Mouse (Mus musculus) hindbrain, embryonic 13.5 days (tissue): ENCODE measurements around the gene Capn8. TPM values are rescaled to one million over a fixed set of nuclear protein-coding genes. Genes with fewer than 3 reads are reported as not detected.

Source experiments
- ATAC-seq: fragments of 200-750 bp; cut with Nextera tagmentation; 2 replicates; pipeline ENCODE4 v1.8.0; 2017; ENCODE audit warnings: moderate TSS enrichment; ENCODE audit not compliant: low FRiP score
- H3K27ac ChIP-seq: fragments of 300-500 bp; sonication (generic); 2 replicates; pipeline ENCODE4 v1.5.1; 2015; ENCODE audit warnings: inconsistent platforms, mild to moderate bottlenecking, moderate library complexity
- H3K27me3 ChIP-seq: fragments of 300-500 bp; sonication (generic); 2 replicates; pipeline ENCODE4 v1.6.1; 2015; ENCODE audit warnings: mild to moderate bottlenecking, inconsistent platforms
- H3K36me3 ChIP-seq: fragments of 300-500 bp; sonication (generic); 2 replicates; pipeline ENCODE4 v1.6.1; 2015; ENCODE audit warnings: mild to moderate bottlenecking, inconsistent platforms
- H3K4me1 ChIP-seq: fragments of 300-500 bp; sonication (generic); replicated peaks from 2 replicates; pipeline ENCODE4 v1.6.1; 2015; ENCODE audit warnings: inconsistent platforms
- H3K4me2 ChIP-seq: fragments of 300-500 bp; sonication (generic); 2 replicates; pipeline ENCODE4 v1.6.1; 2015; ENCODE audit warnings: inconsistent platforms, mild to moderate bottlenecking, moderate library complexity
- H3K4me3 ChIP-seq: fragments of 300-500 bp; sonication (generic); 2 replicates; pipeline ENCODE4 v1.5.1; 2015; ENCODE audit warnings: mild to moderate bottlenecking, inconsistent platforms
- H3K9ac ChIP-seq: fragments of 300-500 bp; sonication (generic); 2 replicates; pipeline ENCODE4 v1.6.1; 2015; ENCODE audit warnings: mild to moderate bottlenecking, inconsistent platforms
- H3K9me3 ChIP-seq: fragments of 300-500 bp; sonication (generic); 2 replicates; pipeline ENCODE4 v1.6.1; 2016; ENCODE audit warnings: inconsistent platforms
- WGBS: fragments of 180-500 bp; shearing (Covaris S2); methylation state at CpG from one replicate; pipeline ENCODE4 v1.1.7; 2015; 5-methylcytosine and 5-hydroxymethylcytosine counted together
- polyA plus RNA-seq: library from polyadenylated mRNA; unstranded; fragments of >200 nt; fragmentation: Nextera tagmentation; extraction: Ambion mirVana; gene quantifications from 2 replicates; pipeline ENCODE4 v1.2.1, GENCODE M21; 2015

The Capn8 gene
- polyA plus RNA-seq, 1 experiment from 2014 or later = 0.10 TPM

DNA sequence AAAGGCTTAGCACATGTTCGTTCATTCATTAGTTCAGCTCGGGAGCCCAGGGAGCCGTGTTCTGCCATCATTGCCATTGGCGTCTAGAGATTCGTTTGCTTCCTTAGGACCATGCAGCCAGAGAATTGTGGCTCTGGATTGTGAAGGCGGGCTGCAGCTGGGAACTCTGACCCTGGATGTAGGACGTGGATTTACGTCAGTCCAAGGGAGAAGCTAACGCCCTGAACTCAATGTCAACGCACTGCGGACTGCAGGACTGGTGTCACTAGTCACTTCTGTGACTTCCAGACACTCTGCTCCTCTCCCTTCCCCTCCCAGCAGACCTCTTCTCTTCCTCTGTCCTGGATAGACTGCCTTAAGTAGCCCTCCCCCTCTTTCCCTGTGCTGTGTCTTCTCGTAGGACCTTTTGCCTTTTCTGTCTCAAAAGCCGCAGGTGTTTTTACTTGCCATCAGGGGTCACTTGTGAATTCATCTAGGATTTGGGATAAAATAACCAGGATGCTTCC is 37.5 kb upstream of the Capn8 start:
- Histone ChIP-seq H3K4me3 (no peak overlapping the region), H3K4me1 (peaks cover 20% of the 10 kb centered on the region), H3K27ac (no peak overlapping the region), H3K27me3 (peaks cover 18% of the 10 kb centered on the region), H3K36me3 (no peaks in the 10 kb centered on the region), H3K9me3 (no peaks in the 10 kb centered on the region), H3K4me2 (no peak overlapping the region), H3K9ac (no peak overlapping the region)
- 49% methylated on average over 13 of the region's 13 CpGs for WGBS
- ATAC-seq = no peak

GRCm38 (mm10) chr1:182527921-182528858 is 36.6 kb upstream of the Capn8 start:
- Histone ChIP-seq H3K9ac (peak overlapping the region; percentile 39; the same call in 1 of the 2 replicates), H3K27ac (no peak overlapping the region)

GRCm38 (mm10) chr1:182533583-182533982 is 31.2 kb upstream of the Capn8 start:
- Histone ChIP-seq H3K27me3 (no peaks in the 10 kb centered on the region), H3K9me3 (0 out of 2 replicates have a peak, but pooled peaks cover 2% of the 10 kb centered on the region), H3K4me1 (peaks cover 3% of the 10 kb centered on the region), H3K27ac (no peak overlapping the region), H3K9ac (no peak overlapping the region), H3K4me3 (no peak overlapping the region), H3K36me3 (no peaks in the 10 kb centered on the region), H3K4me2 (no peak overlapping the region)
- ATAC-seq = no peak
- WGBS = 84% methylated on average over 3 of the region's 3 CpGs

More at GRCm38 (mm10) chr1:182527921-182528858, 36.6 kb upstream of the Capn8 start:
- 10% methylated on average over 19 of the region's 19 CpGs for WGBS
- Histone ChIP-seq H3K36me3 (no peaks in the 10 kb centered on the region), H3K4me3 (peak overlapping the region; percentile 4; the same call in 1 of the 2 replicates), H3K9me3 (0 out of 2 replicates have a peak, but pooled peaks cover 2% of the 10 kb centered on the region), H3K4me1 (peaks cover 20% of the 10 kb centered on the region), H3K27me3 (peaks cover 18% of the 10 kb centered on the region), H3K4me2 (peak overlapping the region; percentile 38)
- no peak for ATAC-seq

DNA sequence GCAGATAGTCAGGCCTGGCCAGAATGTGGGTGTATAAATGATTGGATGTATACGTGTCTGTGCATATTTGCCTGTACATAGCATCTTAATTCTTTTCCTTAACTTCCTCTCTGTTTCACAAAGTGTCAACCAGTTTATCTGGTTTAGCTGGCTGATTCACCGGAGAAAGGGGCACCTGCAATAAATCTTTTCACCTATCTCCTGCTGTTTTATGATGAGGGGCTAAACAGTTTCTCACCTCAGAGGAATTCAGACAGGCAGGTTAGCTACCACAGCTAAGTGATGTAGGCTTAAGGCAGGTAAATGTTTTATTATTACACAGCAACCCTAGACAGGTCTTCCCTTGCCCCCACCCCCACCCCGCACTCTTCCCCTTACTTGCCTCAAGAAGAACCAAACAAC is 29.7 kb upstream of the Capn8 start:
- Histone ChIP-seq H3K27ac (no peak overlapping the region), H3K27me3 (no peaks in the 10 kb centered on the region), H3K4me1 (peaks cover 6% of the 10 kb centered on the region), H3K4me2 (no peak overlapping the region), H3K36me3 (no peaks in the 10 kb centered on the region), H3K9ac (no peak overlapping the region), H3K9me3 (0 out of 2 replicates have a peak, but pooled peaks cover 2% of the 10 kb centered on the region), H3K4me3 (no peak overlapping the region)
- ATAC-seq = no peak
- 87% methylated on average over 3 of the region's 3 CpGs for WGBS

DNA sequence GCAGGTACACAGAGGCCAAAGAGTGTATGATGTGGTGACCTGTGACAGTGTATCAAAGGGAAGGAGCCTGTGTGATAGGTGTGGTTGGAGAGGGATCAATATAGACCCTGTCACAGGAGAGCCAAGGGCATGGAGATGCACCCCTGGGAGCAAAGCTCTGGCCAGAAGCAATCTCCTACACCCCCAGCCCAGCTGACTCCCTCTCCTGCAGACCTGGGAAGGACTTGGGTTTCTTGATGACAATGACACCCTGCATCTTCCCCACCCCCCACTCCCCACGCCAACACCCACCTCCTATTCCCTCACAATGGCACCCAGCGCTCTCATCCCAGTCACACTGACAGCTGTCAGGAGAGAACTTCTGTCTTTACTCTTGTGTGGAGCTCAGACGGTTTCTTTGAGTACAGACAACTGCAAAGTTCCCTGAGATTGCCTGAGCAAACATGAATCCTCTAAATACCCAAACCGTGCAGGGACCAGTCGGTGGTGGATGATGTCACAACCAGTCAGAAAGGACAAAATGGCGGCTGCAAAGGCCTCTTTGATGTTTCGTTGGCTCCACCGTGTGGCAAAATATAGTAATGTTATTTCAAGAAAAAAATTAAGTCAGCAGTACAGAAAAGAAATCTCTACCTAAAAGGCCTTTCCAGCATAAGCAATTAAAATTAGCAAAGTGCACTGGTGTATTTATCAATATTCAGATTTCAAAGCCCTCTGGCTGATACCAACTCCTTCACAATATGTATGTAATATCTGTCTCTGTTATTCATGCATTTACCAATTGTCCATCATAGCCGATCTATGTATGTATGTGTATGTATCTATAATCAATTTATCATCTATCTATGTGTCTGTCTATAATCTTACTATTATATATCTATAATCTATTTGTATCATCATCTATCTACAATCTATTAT is 25.5 kb upstream of the Capn8 start:
- H3K27me3 ChIP-seq = 0 out of 2 replicates have a peak, but pooled peaks cover 2% of the 10 kb centered on the region
- H3K9me3 ChIP-seq = no peaks in the 10 kb centered on the region
- H3K4me3 ChIP-seq = peak overlapping the region; percentile 42
- H3K9ac ChIP-seq = peak overlapping the region; percentile 75
- peak; percentile 93 for ATAC-seq
- 22% methylated on average over 9 of the region's 9 CpGs for WGBS
- H3K27ac ChIP-seq = peak overlapping the region; percentile 87
- peak overlapping the region; percentile 67 for H3K4me2 ChIP-seq
- peaks cover 6% of the 10 kb centered on the region for H3K4me1 ChIP-seq
- H3K36me3 ChIP-seq = no peaks in the 10 kb centered on the region

DNA sequence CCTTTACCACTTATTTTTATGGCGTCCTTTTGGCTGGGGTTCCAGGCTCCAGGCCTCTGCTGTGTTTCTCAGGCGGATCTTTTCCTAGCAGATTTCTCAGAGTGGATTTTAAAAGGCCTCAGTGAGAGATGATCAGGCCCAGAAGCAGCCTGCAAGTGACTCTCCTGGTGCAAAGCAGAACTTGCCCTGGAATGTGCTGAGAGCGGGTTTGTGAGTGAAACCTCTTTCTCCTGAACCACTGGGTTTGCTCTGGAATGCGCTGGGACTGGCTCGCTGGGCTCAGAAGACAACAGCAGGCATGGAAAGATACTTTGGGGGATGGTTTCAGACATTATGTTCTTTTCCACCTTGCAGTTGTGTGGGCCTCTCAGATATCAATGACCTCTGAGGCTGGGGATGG is 22.7 kb upstream of the Capn8 start:
- Histone ChIP-seq H3K9me3 (no peaks in the 10 kb centered on the region), H3K4me2 (no peak overlapping the region), H3K4me3 (no peak overlapping the region), H3K9ac (no peak overlapping the region), H3K27ac (no peak overlapping the region), H3K36me3 (no peaks in the 10 kb centered on the region), H3K4me1 (peaks cover 6% of the 10 kb centered on the region), H3K27me3 (0 out of 2 replicates have a peak, but pooled peaks cover 2% of the 10 kb centered on the region)
- 66% methylated on average over 5 of the region's 5 CpGs for WGBS
- ATAC-seq = no peak

- H3K4me1 ChIP-seq = peaks cover 6% of the 10 kb centered on the region
- no peak overlapping the region for H3K4me2 ChIP-seq
- no peak overlapping the region for H3K9ac ChIP-seq
- 0 out of 2 replicates have a peak, but pooled peaks cover 2% of the 10 kb centered on the region for H3K27me3 ChIP-seq
- H3K27ac ChIP-seq = no peak overlapping the region
- no peaks in the 10 kb centered on the region for H3K36me3 ChIP-seq
- no peak for ATAC-seq
- no peaks in the 10 kb centered on the region for H3K9me3 ChIP-seq
- H3K4me3 ChIP-seq = no peak overlapping the region
- 84% methylated on average over 8 of the region's 8 CpGs for WGBS
These were observed 21.7 kb upstream of the Capn8 start for GRCm38 (mm10) chr1:182543136-182543535.

- H3K4me2 ChIP-seq = no peak overlapping the region
- H3K9ac ChIP-seq = no peak overlapping the region
- WGBS = 82% methylated on average over 1 of the region's 1 CpGs
- no peak overlapping the region for H3K27ac ChIP-seq
- 0 out of 2 replicates have a peak, but pooled peaks cover 2% of the 10 kb centered on the region for H3K27me3 ChIP-seq
- no peak overlapping the region for H3K4me3 ChIP-seq
- H3K36me3 ChIP-seq = no peaks in the 10 kb centered on the region
- peaks cover 3% of the 10 kb centered on the region for H3K4me1 ChIP-seq
- no peak for ATAC-seq
- no peaks in the 10 kb centered on the region for H3K9me3 ChIP-seq
These were observed 20.9 kb upstream of the Capn8 start for GRCm38 (mm10) chr1:182543906-182544305.

- Histone ChIP-seq H3K4me2 (no peak overlapping the region), H3K27ac (no peak overlapping the region), H3K27me3 (no peaks in the 10 kb centered on the region), H3K9ac (no peak overlapping the region), H3K4me1 (no peaks in the 10 kb centered on the region), H3K36me3 (no peaks in the 10 kb centered on the region), H3K9me3 (no peaks in the 10 kb centered on the region), H3K4me3 (no peak overlapping the region)
- WGBS = 81% methylated on average over 8 of the region's 8 CpGs
- no peak for ATAC-seq
These were observed 14.0 kb upstream of the Capn8 start for GRCm38 (mm10) chr1:182550761-182551160.

DNA sequence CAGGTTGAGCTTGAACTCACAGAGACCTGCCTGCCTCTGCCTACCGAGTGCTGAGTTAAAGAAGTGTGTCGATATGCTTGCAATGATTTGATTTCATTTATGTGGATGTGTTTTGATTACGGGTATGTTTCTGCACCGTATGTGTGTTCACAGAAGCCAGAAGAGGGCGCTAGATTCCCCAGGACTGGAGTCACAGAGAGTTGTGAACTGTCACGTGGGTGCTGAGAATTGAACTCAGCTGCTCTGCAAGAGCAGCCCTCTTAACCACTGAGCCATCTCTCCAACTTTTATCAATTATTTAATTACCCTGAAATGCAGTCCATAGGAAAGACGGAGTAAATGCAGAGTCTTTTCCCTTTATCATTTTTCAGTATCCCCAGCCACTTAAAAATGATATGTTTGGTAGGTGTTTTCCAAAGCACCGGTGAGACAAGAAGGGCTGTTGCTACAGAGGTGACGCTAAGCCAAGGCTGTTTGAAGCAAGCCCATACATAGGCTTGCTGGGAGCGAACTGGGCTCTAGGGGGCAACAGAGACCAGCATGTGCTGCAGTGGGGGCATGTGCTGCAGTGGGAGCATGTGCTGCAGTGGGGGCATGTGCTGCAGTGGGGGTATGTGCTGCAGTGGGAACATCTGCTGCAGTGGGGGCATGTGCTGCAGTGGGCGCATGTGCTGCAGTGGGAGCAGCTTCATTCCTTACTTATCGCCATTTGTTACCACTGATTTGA is 11.0 kb upstream of the Capn8 start:
- 63% methylated on average over 12 of the region's 12 CpGs for WGBS
- no peak overlapping the region for H3K9ac ChIP-seq
- peak; percentile 78 for ATAC-seq
- no peaks in the 10 kb centered on the region for H3K9me3 ChIP-seq
- H3K27me3 ChIP-seq = no peaks in the 10 kb centered on the region
- 0 out of 2 replicates have a peak, but pooled peaks cover 2% of the 10 kb centered on the region for H3K4me1 ChIP-seq
- no peak overlapping the region for H3K4me2 ChIP-seq
- no peaks in the 10 kb centered on the region for H3K36me3 ChIP-seq
- H3K27ac ChIP-seq = no peak overlapping the region
- H3K4me3 ChIP-seq = no peak overlapping the region

GRCm38 (mm10) chr1:182558271-182558670 is 6.5 kb upstream of the Capn8 start:
- WGBS = 83% methylated on average over 4 of the region's 4 CpGs
- Histone ChIP-seq H3K9me3 (no peaks in the 10 kb centered on the region), H3K9ac (no peak overlapping the region), H3K4me3 (no peak overlapping the region), H3K27me3 (no peaks in the 10 kb centered on the region), H3K27ac (no peak overlapping the region), H3K4me1 (peaks cover 19% of the 10 kb centered on the region), H3K36me3 (no peaks in the 10 kb centered on the region), H3K4me2 (no peak overlapping the region)
- no peak for ATAC-seq
